Mouse (Mus musculus): ENCODE data around the gene Rapgefl1.

- TF ChIP-seq CTCF (IDR thresholded peaks at IDR 0.05; ENCODE audit: control insufficient read depth, insufficient read depth, insufficient replicate concordance, low read depth, low read length) (no peak), POLR2A (IDR thresholded peaks at IDR 0.05; ENCODE audit: control insufficient read depth, low read depth, low read length) (no peak)
Observed at GRCm38 (mm10) chr11:98820968-98821367, 15.6 kb upstream of the Rapgefl1 start.
